Mouse (Mus musculus): ENCODE measurements around the gene Prss44. TPM values are rescaled to one million over a fixed set of nuclear protein-coding genes. Genes with fewer than 3 reads are reported as not detected.
"Not testable (repeated sequence)": the region's sequence is repeated elsewhere in the genome, so short reads cannot be mapped to it uniquely, and the experiment has no call there.

Prss44 gene
- total RNA-seq (2014; fragmentation: Nextera tagmentation) (not detected in 2 replicates), total RNA-seq (2017) (not detected in 2 replicates)

GRCm38 (mm10) chr9:110813789-110814188 lies at the start of gene Prss44:
Gene Prss44 (plus strand): TSS chr9:110813994.
- no peak for ATAC-seq (replicated peaks; ENCODE audit: low FRiP score, low TSS enrichment, poor library complexity, severe bottlenecking)

GRCm38 (mm10) chr9:110772336-110772735 lies 41.5 kb upstream of the Prss44 start:
- ATAC-seq (replicated peaks; ENCODE audit: low FRiP score, low TSS enrichment, poor library complexity, severe bottlenecking) = no peak

GRCm38 (mm10) chr9:110774403-110775268 lies 39.2 kb upstream of the Prss44 start:
- no peak for ATAC-seq (replicated peaks; ENCODE audit: low FRiP score, low TSS enrichment, poor library complexity, severe bottlenecking)

- no peak for ATAC-seq (replicated peaks; ENCODE audit: low FRiP score, low TSS enrichment, poor library complexity, severe bottlenecking)
Observed at GRCm38 (mm10) chr9:110775269-110776022, 38.3 kb upstream of the Prss44 start.

- ATAC-seq (replicated peaks; ENCODE audit: low FRiP score, low TSS enrichment, poor library complexity, severe bottlenecking) = no peak
Observed at GRCm38 (mm10) chr9:110778100-110778499, 35.7 kb upstream of the Prss44 start.

GRCm38 (mm10) chr9:110778559-110778958 lies 35.2 kb upstream of the Prss44 start:
- no peak for ATAC-seq (replicated peaks; ENCODE audit: low FRiP score, low TSS enrichment, poor library complexity, severe bottlenecking)

- ATAC-seq (replicated peaks; ENCODE audit: low FRiP score, low TSS enrichment, poor library complexity, severe bottlenecking) = no peak
Observed at GRCm38 (mm10) chr9:110779242-110779913, 34.4 kb upstream of the Prss44 start.

- ATAC-seq (replicated peaks; ENCODE audit: low FRiP score, low TSS enrichment, poor library complexity, severe bottlenecking) = peak; percentile 88
Observed at GRCm38 (mm10) chr9:110781256-110781721, 32.5 kb upstream of the Prss44 start.

- 0 out of 2 replicates have a peak, but pooled peaks have one; percentile 11 for ATAC-seq (replicated peaks; ENCODE audit: low FRiP score, low TSS enrichment, poor library complexity, severe bottlenecking)
Observed at GRCm38 (mm10) chr9:110781731-110782130, 32.1 kb upstream of the Prss44 start.

GRCm38 (mm10) chr9:110783611-110784010 lies 30.2 kb upstream of the Prss44 start:
- ATAC-seq (replicated peaks; ENCODE audit: low FRiP score, low TSS enrichment, poor library complexity, severe bottlenecking) = no peak

GRCm38 (mm10) chr9:110788169-110788568 lies 25.6 kb upstream of the Prss44 start:
- no peak for ATAC-seq (replicated peaks; ENCODE audit: low FRiP score, low TSS enrichment, poor library complexity, severe bottlenecking)

GRCm38 (mm10) chr9:110790462-110790861 lies 23.3 kb upstream of the Prss44 start:
- no peak for ATAC-seq (replicated peaks; ENCODE audit: low FRiP score, low TSS enrichment, poor library complexity, severe bottlenecking)

- no peak for ATAC-seq (replicated peaks; ENCODE audit: low FRiP score, low TSS enrichment, poor library complexity, severe bottlenecking)
Observed at GRCm38 (mm10) chr9:110797013-110797412, 16.8 kb upstream of the Prss44 start.

- ATAC-seq (replicated peaks; ENCODE audit: low FRiP score, low TSS enrichment, poor library complexity, severe bottlenecking) = no peak
Observed at GRCm38 (mm10) chr9:110797866-110798265, 15.9 kb upstream of the Prss44 start, which contains the start of gene Prss42. Gene Prss42 (plus strand): TSS chr9:110798166.

GRCm38 (mm10) chr9:110800834-110801479 lies 12.8 kb upstream of the Prss44 start:
- ATAC-seq (replicated peaks; ENCODE audit: low FRiP score, low TSS enrichment, poor library complexity, severe bottlenecking) = no peak

GRCm38 (mm10) chr9:110803294-110803693 lies 10.5 kb upstream of the Prss44 start:
- ATAC-seq (replicated peaks; ENCODE audit: low FRiP score, low TSS enrichment, poor library complexity, severe bottlenecking) = no peak

GRCm38 (mm10) chr9:110810051-110810450 lies 3.7 kb upstream of the Prss44 start:
- no peak for ATAC-seq (replicated peaks; ENCODE audit: low FRiP score, low TSS enrichment, poor library complexity, severe bottlenecking)

GRCm38 (mm10) chr9:110820546-110820945 lies 6.8 kb downstream of the Prss44 start:
- ATAC-seq (replicated peaks; ENCODE audit: low FRiP score, low TSS enrichment, poor library complexity, severe bottlenecking) = not testable (repeated sequence)

GRCm38 (mm10) chr9:110821436-110821835 lies 7.6 kb downstream of the Prss44 start:
- ATAC-seq (replicated peaks; ENCODE audit: low FRiP score, low TSS enrichment, poor library complexity, severe bottlenecking) = no peak

All from megakaryocyte-erythroid progenitor cell, adult 5-6 weeks (primary cell).